Mouse (Mus musculus) heart, postnatal 0 days (tissue): ENCODE results near the gene Dlec1. TPM values are rescaled to one million over a fixed set of nuclear protein-coding genes. Genes with fewer than 3 reads are reported as not detected.

Experiments used
- ATAC-seq: fragments of 200-750 bp; cut with Nextera tagmentation; 2 replicates; pipeline ENCODE4 v1.8.0; 2017; ENCODE audit warnings: low read depth, moderate number of reproducible peaks, moderate library complexity; ENCODE audit not compliant: insufficient read depth
- DNase-seq: peaks from one replicate; pipeline ENCODE4 v3.0.0-alpha.2; 2016; ENCODE audit warnings: low spot score
- H3K27ac ChIP-seq: fragments of 300-500 bp; sonication (generic); 2 replicates; pipeline ENCODE4 v1.5.1; 2014; ENCODE audit warnings: low read depth, mild to moderate bottlenecking
- H3K27me3 ChIP-seq: fragments of 300-500 bp; sonication (generic); 2 replicates; pipeline ENCODE4 v1.6.1; 2014; ENCODE audit warnings: low read length, mixed read lengths; ENCODE audit not compliant: control insufficient read depth, insufficient read depth
- H3K36me3 ChIP-seq: fragments of 300-500 bp; sonication (generic); replicated peaks from 2 replicates; pipeline ENCODE4 v1.6.1; 2014; ENCODE audit warnings: low read length, mixed read lengths; ENCODE audit not compliant: control insufficient read depth, insufficient read depth
- H3K4me1 ChIP-seq: fragments of 300-500 bp; sonication (generic); 2 replicates; pipeline ENCODE4 v1.6.1; 2014; ENCODE audit warnings: antibody characterized with exemption; ENCODE audit not compliant: control insufficient read depth, insufficient read depth
- H3K4me2 ChIP-seq: fragments of 300-500 bp; sonication (generic); 2 replicates; pipeline ENCODE4 v1.6.1; 2014; ENCODE audit warnings: low read depth, mild to moderate bottlenecking, low read length, moderate library complexity
- H3K4me3 ChIP-seq: fragments of 300-500 bp; sonication (generic); 2 replicates; pipeline ENCODE4 v1.5.1; 2014; ENCODE audit warnings: low read depth, low read length
- H3K9ac ChIP-seq: fragments of 300-500 bp; sonication (generic); replicated peaks from 2 replicates; pipeline ENCODE4 v1.6.1; 2014; ENCODE audit warnings: low read depth, low read length, mixed read lengths
- H3K9me3 ChIP-seq: fragments of 300-500 bp; sonication (generic); replicated peaks from 2 replicates; pipeline ENCODE4 v1.6.1; 2016; ENCODE audit warnings: low read length; ENCODE audit not compliant: control insufficient read depth
- CTCF ChIP-seq: IDR thresholded peaks from 2 replicates; pipeline ENCODE4 v1.5.1; 2016; ENCODE audit warnings: antibody characterized with exemption, control low read depth, low read depth
- EP300 ChIP-seq: IDR thresholded peaks from 2 replicates; pipeline ENCODE4 v1.6.1; 2016; ENCODE audit warnings: antibody characterized with exemption, low read depth
- WGBS: fragments of 180-500 bp; shearing (Covaris S2); extraction: QIAGEN DNeasy Blood & Tissue Kit; methylation state at CpG from one replicate; pipeline ENCODE4 v1.1.7; 2014; 5-methylcytosine and 5-hydroxymethylcytosine counted together
- polyA plus RNA-seq: library from polyadenylated mRNA; unstranded; fragments of >200 nt; fragmentation: Nextera tagmentation; extraction: Ambion mirVana; gene quantifications from 2 replicates; pipeline ENCODE4 v1.2.1, GENCODE M21; 2015
- total RNA-seq: library from RNA; depleted of rRNA; stranded (reverse); fragments of >200 nt; gene quantifications from 2 replicates; pipeline ENCODE4 v1.2.3, GENCODE M21; 2014; ENCODE audit warnings: low replicate concordance

Dlec1 gene
- total and polyA plus RNA-seq, 2 experiments from 2014 or later = 0.15 TPM; not detected in 1

GRCm38 (mm10) chr9:119063036-119063644 is 39.1 kb upstream of the Dlec1 start:
- H3K4me2 ChIP-seq = no peak overlapping the region
- H3K36me3 ChIP-seq = no peaks in the 10 kb centered on the region
- H3K9ac ChIP-seq = no peak overlapping the region
- TF ChIP-seq EP300 (no peak), CTCF (no peak)
- H3K9me3 ChIP-seq = no peaks in the 10 kb centered on the region
- ATAC-seq (no peak), DNase-seq (no peak)
- no peak overlapping the region for H3K27ac ChIP-seq
- no peaks in the 10 kb centered on the region for H3K27me3 ChIP-seq
- no peak overlapping the region for H3K4me3 ChIP-seq
- 37% methylated on average over 19 of the region's 19 CpGs for WGBS
- H3K4me1 ChIP-seq = no peaks in the 10 kb centered on the region

GRCm38 (mm10) chr9:119064296-119064695 is 38.0 kb upstream of the Dlec1 start:
- no peak for TF ChIP-seq CTCF
- no peak for TF ChIP-seq EP300
- H3K9ac ChIP-seq = no peak overlapping the region
- H3K4me2 ChIP-seq = no peak overlapping the region
- H3K9me3 ChIP-seq = no peaks in the 10 kb centered on the region
- 71% methylated on average over 4 of the region's 4 CpGs for WGBS
- no peak overlapping the region for H3K4me3 ChIP-seq
- ATAC-seq = no peak
- H3K4me1 ChIP-seq = no peaks in the 10 kb centered on the region
- no peaks in the 10 kb centered on the region for H3K36me3 ChIP-seq
- DNase-seq = no peak
- H3K27me3 ChIP-seq = no peaks in the 10 kb centered on the region
- H3K27ac ChIP-seq = no peak overlapping the region

DNA sequence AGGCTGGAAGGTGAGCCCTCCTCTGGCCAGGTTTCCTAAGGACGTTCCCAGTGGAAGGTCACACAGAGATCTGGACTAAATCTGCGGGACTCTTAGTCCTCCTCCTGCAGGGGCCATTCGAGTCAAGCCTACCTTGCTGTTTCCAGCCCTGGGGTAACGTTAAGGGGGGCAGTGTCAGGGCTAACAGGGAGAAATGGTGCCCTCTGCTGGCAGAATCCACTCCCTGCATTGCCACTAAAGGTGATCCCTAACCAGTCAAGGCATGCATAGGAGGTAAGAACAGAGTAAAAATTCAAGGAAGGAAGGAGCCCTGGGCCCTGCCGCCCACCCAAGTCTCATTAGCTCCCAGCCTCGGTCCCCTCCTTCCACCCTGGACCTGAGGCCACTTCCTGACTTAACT is 34.7 kb upstream of the Dlec1 start:
- H3K36me3 ChIP-seq = peaks cover 15% of the 10 kb centered on the region
- DNase-seq = peak; percentile 70
- WGBS = 3% methylated on average over 6 of the region's 6 CpGs
- peaks cover 5% of the 10 kb centered on the region; the same call in 1 of the 2 replicates for H3K4me1 ChIP-seq
- no peaks in the 10 kb centered on the region for H3K9me3 ChIP-seq
- no peak for TF ChIP-seq EP300
- TF ChIP-seq CTCF = peak; percentile 94
- peak; percentile 47 for ATAC-seq
- no peak overlapping the region for H3K27ac ChIP-seq
- no peak overlapping the region for H3K4me3 ChIP-seq
- no peak overlapping the region for H3K4me2 ChIP-seq
- no peak overlapping the region for H3K9ac ChIP-seq
- H3K27me3 ChIP-seq = no peaks in the 10 kb centered on the region

DNA sequence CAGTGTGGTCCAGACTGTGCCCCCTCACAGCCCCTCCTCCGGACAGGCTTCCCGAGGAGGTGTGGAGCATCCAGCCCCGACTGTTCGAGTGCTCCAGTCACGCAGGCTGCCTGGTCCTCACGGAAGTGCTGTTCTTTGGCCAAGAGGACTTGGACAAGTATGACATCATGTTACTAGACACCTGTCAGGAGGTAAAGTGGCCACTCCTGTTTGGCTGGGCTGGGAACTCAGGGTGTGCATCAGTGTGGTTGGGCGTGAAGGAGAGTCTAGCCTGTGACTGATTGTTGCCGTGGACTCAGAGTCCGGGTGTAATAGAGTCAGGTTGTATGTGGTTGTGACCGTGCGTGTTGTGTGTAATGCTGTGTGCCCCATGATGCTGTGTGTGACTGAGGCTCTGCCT is 34.0 kb upstream of the Dlec1 start:
- Histone ChIP-seq H3K9me3 (no peaks in the 10 kb centered on the region), H3K4me1 (peaks cover 6% of the 10 kb centered on the region; the same call in 1 of the 2 replicates), H3K4me3 (no peak overlapping the region), H3K27me3 (no peaks in the 10 kb centered on the region), H3K9ac (no peak overlapping the region), H3K4me2 (no peak overlapping the region), H3K36me3 (peaks cover 20% of the 10 kb centered on the region), H3K27ac (no peak overlapping the region)
- ATAC-seq (no peak), DNase-seq (no peak)
- TF ChIP-seq EP300 = no peak
- no peak for TF ChIP-seq CTCF
- WGBS = 86% methylated on average over 11 of the region's 11 CpGs

DNA sequence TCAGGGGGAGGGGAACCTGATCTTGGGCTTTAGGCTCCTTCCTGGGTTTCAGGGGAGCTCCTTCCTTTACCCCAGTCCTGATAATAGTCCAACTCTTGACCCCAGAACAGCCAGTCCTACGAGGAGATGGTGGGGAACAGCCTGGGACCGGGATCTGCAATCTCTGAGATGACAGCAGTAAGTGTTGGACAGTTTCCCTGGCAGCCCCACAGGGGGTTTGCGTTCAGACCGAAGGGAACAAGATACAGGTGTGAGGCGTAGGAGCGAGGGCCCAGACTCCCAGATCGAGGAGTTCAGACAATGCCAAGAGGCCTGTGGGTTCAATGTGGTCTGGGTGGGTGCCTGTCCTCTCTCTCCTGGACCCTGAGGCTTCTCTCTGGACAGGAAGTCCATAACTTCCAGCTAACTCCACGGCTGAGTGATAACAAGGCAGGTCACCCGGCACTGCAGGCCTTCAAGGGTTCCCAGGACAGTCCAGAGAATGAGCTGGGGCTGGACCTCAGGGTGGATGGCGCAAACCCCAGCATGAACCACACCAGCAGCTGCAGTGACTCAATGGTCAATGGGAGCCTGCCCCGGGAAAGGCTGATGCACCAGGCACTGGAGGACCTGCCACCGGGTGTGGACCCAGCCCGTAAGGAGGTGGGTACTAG is 32.0 kb upstream of the Dlec1 start:
- Histone ChIP-seq H3K4me3 (no peak overlapping the region), H3K27me3 (no peaks in the 10 kb centered on the region), H3K4me1 (peaks cover 11% of the 10 kb centered on the region; the same call in 1 of the 2 replicates), H3K27ac (no peak overlapping the region), H3K36me3 (peaks cover 34% of the 10 kb centered on the region), H3K4me2 (no peak overlapping the region), H3K9ac (no peak overlapping the region), H3K9me3 (no peaks in the 10 kb centered on the region)
- no peak for TF ChIP-seq EP300
- TF ChIP-seq CTCF = no peak
- no peak for DNase-seq
- ATAC-seq = no peak
- WGBS = 44% methylated on average over 13 of the region's 13 CpGs
